Mouse (Mus musculus): ENCODE measurements around the gene Zfp385a.
A peak's percentile ranks its signal among the peaks of the same experiment; 100 is the strongest.

Zfp385a gene

GRCm38 (mm10) chr15:103335488-103336235, 4.2 kb downstream of the Zfp385a start:
- DNase-seq, result no peak

- DNase-seq, result no peak
Measured at GRCm38 (mm10) chr15:103335040-103335439, 4.9 kb downstream of the Zfp385a start.

- no peak for DNase-seq
Measured at GRCm38 (mm10) chr15:103334194-103334593, 5.7 kb downstream of the Zfp385a start.

- no peak for DNase-seq
Measured at GRCm38 (mm10) chr15:103333738-103334137, 6.2 kb downstream of the Zfp385a start.

GRCm38 (mm10) chr15:103333081-103333615, 6.7 kb downstream of the Zfp385a start:
- no peak for DNase-seq

- peak; percentile 90 for DNase-seq
Measured at GRCm38 (mm10) chr15:103323455-103324247, 16.2 kb downstream of the Zfp385a start.

GRCm38 (mm10) chr15:103323070-103323454, 16.8 kb downstream of the Zfp385a start:
- DNase-seq, result no peak

GRCm38 (mm10) chr15:103322396-103322795, 17.5 kb downstream of the Zfp385a start:
- DNase-seq, result no peak

GRCm38 (mm10) chr15:103321076-103321475, 18.8 kb downstream of the Zfp385a start:
- DNase-seq, result no peak

- DNase-seq, result no peak
Measured at GRCm38 (mm10) chr15:103318201-103318816, 21.6 kb downstream of the Zfp385a start.

GRCm38 (mm10) chr15:103317731-103318130, 22.2 kb downstream of the Zfp385a start:
- DNase-seq, result no peak

GRCm38 (mm10) chr15:103317120-103317519, 22.8 kb downstream of the Zfp385a start:
- DNase-seq, result no peak

- no peak for DNase-seq
Measured at GRCm38 (mm10) chr15:103315979-103316776, 23.7 kb downstream of the Zfp385a start.

- peak; percentile 85 for DNase-seq
Measured at GRCm38 (mm10) chr15:103315011-103315502, 24.8 kb downstream of the Zfp385a start.

- no peak for DNase-seq
Measured at GRCm38 (mm10) chr15:103314181-103314580, 25.7 kb downstream of the Zfp385a start.

GRCm38 (mm10) chr15:103313495-103314095, 26.3 kb downstream of the Zfp385a start:
- peak; percentile 58 for DNase-seq

- no peak for DNase-seq
Measured at GRCm38 (mm10) chr15:103310365-103310910, 29.5 kb downstream of the Zfp385a start, which contains the start of gene Gpr84. Gene Gpr84 (minus strand): TSS chr15:103310612.

- no peak for DNase-seq
Measured at GRCm38 (mm10) chr15:103308876-103309580, 30.9 kb downstream of the Zfp385a start.

- DNase-seq, result peak; percentile 54
Measured at GRCm38 (mm10) chr15:103308056-103308875, 31.6 kb downstream of the Zfp385a start.

GRCm38 (mm10) chr15:103307125-103307524, 32.8 kb downstream of the Zfp385a start:
- DNase-seq, result peak; percentile 95
